Mouse (Mus musculus): ENCODE results near the gene Gm3238.

- TF ChIP-seq CTCF (IDR thresholded peaks at IDR 0.05; ENCODE audit: low read depth) (peak; percentile 81), EP300 (IDR thresholded peaks at IDR 0.05; ENCODE audit: low read depth) (no peak)
Measured at GRCm38 (mm10) chr10:77729241-77729640, 41.9 kb downstream of the Gm3238 start.

All from liver, embryonic 14.5 days (tissue).